Mouse (Mus musculus): ENCODE measurements around the gene Apoh.

The Apoh gene

GRCm38 (mm10) chr11:108342781-108343768, at the start of gene Apoh:
Apoh (plus strand) TSS chr11:108343354.
- DNase-seq (ENCODE audit: low read depth, low spot score) = peak; percentile 45

- DNase-seq (ENCODE audit: low read depth, low spot score) = no peak
These were observed 49.3 kb upstream of the Apoh start for GRCm38 (mm10) chr11:108293843-108294242.

GRCm38 (mm10) chr11:108294305-108294813, 48.8 kb upstream of the Apoh start:
- no peak for DNase-seq (ENCODE audit: low read depth, low spot score)

DNA sequence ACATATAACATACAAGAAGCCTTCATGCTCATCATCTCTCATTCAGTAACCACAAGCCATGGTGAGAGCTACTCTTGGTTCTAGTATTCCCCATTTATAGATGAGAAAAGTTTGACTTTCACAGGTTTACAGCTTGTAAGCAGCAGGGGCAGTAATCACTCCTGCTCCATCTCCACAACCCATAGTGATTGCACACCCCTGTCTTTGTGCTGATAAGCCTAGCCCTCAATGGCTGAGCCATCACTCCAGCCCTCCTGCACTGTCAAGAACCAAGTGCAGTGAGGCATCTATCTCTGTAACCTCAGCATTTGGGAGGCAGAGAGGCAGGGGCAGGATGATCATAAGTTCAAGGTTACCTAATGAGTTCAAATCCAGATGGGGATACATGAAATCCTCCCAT, 47.8 kb upstream of the Apoh start:
- no peak for DNase-seq (ENCODE audit: low read depth, low spot score)

DNA sequence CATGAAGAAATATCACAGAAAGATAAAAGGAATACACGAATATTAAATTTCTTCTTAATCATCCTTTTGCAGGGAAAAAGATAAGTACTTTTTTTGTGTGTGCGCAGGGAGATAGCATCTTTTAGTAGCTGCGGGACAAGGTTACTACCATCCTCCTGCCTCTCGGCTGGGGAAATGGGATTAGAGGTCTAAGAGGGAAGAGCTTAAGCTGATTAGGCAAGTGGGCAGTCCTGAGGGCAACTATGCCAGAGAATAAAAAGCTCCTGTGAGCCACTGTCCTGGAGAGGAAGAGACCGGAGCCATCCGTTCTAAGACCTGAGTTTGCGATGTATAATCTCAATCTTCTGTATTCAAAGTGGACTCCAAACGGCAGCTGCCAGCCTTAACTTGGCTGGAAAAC, 45.2 kb upstream of the Apoh start:
- no peak for DNase-seq (ENCODE audit: low read depth, low spot score)

DNA sequence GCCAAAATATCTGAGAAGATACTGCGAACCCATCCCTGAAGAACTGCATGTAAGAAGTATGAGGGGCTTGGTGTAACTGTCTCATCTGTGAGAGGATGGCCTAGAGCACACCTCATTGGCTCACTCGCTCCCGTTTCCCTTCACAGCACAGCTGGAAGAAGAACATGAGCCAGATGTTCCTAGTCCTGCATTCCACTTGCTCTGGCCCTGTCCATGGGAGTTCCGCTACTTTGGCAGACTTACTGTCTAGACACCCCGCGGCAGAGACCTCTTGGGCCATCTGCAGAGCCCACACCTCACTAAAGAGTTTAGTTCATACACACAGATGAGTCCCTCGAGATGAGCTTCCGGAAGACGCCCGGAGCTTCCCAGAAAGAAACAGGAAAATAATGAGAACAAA, 43.2 kb upstream of the Apoh start:
- DNase-seq (ENCODE audit: low read depth, low spot score) = no peak

GRCm38 (mm10) chr11:108300443-108300842, 42.7 kb upstream of the Apoh start:
- no peak for DNase-seq (ENCODE audit: low read depth, low spot score)

- no peak for DNase-seq (ENCODE audit: low read depth, low spot score)
These were observed 42.1 kb upstream of the Apoh start for GRCm38 (mm10) chr11:108301036-108301435.

DNA sequence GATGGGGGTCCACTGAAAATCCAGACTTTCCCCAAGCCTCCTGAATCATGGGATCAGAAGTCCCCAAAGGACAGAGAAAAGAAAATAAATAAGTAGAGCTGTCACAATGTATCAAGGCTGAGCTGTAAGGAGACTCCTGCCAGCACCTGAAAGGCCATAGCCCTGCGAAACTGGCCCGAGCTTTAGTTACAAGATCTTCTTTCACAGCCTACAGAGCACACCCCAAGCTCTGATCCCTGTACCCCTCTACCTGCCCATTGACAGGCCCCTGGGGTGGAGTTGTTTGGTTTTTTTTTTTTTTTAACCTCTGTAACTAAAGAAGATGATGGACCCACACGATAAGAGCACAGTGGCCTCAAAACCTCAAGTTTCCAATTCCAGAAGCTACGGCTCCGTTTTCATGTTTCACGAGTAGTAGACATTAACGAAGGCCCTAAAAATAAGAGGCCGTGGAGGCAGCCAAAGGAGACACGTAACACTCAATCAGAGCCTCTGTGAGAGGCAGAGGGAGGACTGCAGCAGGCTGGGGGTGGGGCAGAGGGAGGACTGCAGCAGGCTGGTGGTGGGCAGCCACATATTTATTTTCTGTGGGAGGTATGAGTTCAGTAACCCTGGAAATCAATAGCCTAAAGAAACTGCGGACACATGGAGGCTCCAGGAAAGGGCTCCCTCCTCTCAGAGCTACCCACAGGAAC, 41.2 kb upstream of the Apoh start:
- DNase-seq (ENCODE audit: low read depth, low spot score) = no peak

- DNase-seq (ENCODE audit: low read depth, low spot score) = no peak
These were observed 39.4 kb upstream of the Apoh start for GRCm38 (mm10) chr11:108303787-108304186.

GRCm38 (mm10) chr11:108307258-108307657, 35.9 kb upstream of the Apoh start:
- no peak for DNase-seq (ENCODE audit: low read depth, low spot score)

- no peak for DNase-seq (ENCODE audit: low read depth, low spot score)
These were observed 34.9 kb upstream of the Apoh start for GRCm38 (mm10) chr11:108308253-108308652.

GRCm38 (mm10) chr11:108309791-108310190, 33.4 kb upstream of the Apoh start:
- no peak for DNase-seq (ENCODE audit: low read depth, low spot score)

DNA sequence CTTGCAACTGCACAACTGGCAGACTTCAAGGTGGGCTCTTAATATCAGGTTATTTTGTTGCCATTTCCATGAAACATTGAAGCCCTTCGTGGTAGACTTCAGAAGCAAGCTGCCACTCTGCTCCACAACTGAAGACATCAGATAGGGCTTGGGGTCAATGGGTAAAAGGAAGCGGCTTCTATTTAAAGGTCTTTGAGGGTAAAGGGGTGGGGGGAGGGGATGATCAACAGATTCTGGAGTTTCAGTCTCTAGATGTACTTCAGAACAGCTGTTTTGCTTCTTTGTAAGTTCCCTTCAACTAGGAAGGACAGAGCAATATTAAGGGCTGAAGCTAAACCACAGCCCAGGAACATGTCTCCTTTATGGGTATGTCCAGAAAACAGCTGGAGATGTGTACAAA, 31.2 kb upstream of the Apoh start:
- no peak for DNase-seq (ENCODE audit: low read depth, low spot score)

DNA sequence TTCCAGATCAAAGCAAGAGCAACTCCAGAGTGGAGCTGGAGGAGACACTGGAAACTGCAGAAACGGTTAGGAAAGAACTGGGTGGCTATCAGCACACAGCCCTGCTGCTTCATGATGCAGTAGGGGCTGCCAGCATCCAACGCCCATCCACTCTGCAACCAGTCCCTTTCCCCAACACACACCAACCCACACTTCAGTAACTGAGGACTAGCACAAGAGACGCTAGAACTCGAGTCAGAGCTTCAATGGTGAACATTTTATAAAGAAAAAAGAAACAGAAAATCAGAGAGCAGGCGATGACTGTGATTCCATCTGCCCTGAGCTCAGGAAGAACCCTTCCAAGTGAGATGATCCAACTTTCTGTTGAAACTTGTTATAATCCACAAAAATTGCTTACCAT, 30.6 kb upstream of the Apoh start:
- no peak for DNase-seq (ENCODE audit: low read depth, low spot score)

DNA sequence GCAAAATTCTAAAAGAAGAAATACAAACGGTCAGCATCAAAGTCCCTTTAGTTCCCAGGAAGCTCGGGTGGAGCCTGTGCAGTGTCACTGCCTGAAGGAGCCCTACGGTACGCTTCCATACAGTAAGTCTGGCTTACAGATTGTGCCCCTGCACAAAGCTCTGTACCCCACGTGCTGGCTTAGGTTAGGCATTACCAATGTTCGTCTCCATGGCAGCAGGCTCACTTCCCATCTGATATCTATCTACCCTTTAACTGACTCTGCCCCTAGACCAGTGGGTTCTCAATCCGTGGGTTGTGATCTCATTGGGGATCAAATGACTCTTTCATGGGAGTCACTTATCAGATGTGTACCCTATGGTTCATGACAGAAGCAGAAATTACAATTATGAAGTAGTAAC, 27.4 kb upstream of the Apoh start:
- DNase-seq (ENCODE audit: low read depth, low spot score) = no peak

GRCm38 (mm10) chr11:108317878-108318277, 25.3 kb upstream of the Apoh start:
- no peak for DNase-seq (ENCODE audit: low read depth, low spot score)

DNA sequence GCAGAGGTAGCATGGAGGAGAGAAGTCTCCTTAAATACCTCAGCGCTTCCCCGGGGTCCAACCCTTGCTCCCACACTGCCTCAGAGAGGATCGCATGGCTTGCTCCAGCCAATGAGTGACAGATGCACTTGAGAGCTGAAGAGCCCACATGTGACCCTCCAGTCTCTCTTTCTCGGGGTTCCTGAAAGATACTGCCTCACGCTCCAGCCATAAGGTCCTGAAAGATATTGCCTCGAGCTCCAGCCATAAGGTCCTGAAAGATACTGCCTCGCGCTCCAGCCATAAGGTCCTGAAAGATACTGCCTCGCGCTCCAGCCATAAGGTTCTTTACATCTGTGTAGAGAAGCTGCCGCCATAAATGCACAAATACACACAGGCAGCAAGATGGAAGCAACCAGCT, 24.0 kb upstream of the Apoh start:
- no peak for DNase-seq (ENCODE audit: low read depth, low spot score)

DNA sequence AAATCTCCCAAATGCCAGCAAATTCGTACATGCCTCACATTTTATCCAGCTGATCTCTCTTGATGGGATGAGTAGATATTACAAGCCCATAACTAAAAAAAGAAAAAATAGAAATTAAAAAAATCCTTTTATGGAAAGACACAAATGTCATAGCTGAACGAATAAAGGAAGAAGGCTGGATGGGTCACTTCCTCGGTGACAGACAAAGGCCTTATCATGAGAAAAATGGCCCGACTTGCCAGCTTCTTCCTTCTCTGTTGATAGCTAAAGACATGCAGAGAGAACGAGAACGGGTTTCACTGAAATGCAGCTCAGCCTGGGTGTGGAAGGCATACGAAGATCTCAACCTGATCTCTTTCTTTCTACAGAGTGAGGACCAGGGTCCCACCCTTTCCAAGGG, 22.6 kb upstream of the Apoh start:
- no peak for DNase-seq (ENCODE audit: low read depth, low spot score)

- no peak for DNase-seq (ENCODE audit: low read depth, low spot score)
These were observed 21.0 kb upstream of the Apoh start for GRCm38 (mm10) chr11:108322156-108322555.

- no peak for DNase-seq (ENCODE audit: low read depth, low spot score)
These were observed 17.2 kb upstream of the Apoh start for GRCm38 (mm10) chr11:108325943-108326342.

GRCm38 (mm10) chr11:108330818-108331217, 12.3 kb upstream of the Apoh start:
- no peak for DNase-seq (ENCODE audit: low read depth, low spot score)

DNA sequence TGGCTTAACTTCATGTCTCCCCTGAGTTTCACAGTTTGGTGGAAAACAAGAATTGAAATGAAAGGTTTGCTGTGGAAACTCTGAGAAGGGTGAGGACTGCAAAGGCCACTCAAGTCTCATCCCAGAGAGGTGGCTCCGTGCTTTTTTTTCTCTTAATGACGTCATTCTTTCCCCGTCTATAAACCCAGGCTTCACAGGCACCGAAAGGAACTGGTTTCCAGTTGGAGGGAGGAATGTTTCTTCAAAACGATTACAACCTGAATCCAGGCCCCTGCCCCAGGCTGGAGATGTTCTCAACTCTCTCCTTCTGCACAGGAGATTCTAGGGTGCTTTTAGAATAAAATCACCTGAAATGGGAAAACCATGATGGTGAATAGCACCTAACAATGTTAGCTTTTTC, 10.1 kb upstream of the Apoh start:
- DNase-seq (ENCODE audit: low read depth, low spot score) = no peak

Measured in WW6 (cell line).